Mouse (Mus musculus): ENCODE data around the gene U2surp. TPM values are rescaled to one million over a fixed set of nuclear protein-coding genes. Genes with fewer than 3 reads are reported as not detected.
A peak's percentile ranks its signal among the peaks of the same experiment; 100 is the strongest.
"Not testable (repeated sequence)": the region's sequence is repeated elsewhere in the genome, so short reads cannot be mapped to it uniquely, and the experiment has no call there.

The U2surp gene
- total RNA-seq, 2 experiments from 2014 or later = 67.0 to 68.8 TPM

DNA sequence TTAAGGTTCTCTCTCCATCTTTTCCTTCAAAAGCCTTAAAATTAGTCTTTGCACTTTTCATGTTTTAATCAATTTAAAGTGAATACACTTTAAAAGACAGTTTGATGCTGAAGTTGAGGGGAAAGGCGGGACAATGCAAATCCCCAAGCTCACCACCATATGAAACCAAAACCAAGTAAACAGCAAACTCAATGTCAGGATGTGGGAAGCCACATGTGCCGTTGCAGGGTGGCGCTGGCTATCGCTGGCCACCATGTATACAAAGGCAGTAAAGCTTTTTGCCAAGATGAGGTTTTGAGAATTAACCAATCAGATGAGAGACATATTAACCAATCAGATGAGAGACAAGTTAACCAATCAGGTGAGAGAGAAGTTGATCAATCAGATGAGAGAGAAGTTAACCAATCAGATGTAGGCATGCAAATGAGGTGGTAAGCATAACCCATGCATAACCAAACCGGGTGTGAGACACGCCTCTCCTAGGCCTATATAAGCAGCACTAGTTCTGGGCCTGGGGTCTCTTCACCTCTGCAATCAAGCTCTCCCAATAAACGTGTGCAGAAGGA, 42.7 kb downstream of the U2surp start:
- not testable (repeated sequence) for DNase-seq

DNA sequence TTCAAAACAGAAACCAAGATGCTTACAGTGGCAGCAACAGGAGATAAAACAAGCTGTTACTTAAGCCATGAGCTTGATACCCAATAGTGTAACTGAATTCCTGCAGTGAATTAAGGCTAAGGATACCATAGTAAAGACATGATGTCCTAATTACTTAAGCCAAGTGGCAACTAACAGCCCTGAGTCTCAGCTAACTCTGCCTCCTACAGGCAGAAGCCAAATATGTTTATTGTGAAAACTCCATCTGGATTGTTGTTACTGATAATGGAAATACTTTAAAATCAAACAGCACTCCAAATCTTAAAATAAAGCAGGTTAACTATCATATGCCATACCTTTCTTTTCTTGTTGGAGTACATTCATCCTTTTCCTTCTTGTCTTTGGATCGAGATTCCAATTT, 47.8 kb downstream of the U2surp start:
- no peak for DNase-seq

DNA sequence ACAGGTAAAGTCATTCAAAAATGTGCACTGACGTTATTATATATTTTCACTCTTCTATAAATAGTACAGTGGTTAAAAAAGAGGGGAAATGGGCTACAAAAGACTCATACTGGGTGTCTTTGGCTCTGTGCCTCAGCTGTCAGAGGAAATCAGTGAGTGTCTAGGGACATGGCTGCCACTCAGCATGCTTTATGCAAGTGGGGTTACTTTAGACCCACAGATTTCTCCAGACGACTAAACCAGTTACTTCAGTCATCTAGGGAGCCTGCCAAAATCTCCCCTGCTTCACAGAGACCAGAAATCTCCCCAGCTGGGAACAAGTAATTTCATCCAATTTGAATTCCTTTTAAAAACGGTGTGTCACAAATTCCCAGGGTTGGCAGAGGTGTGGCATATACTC, 59.9 kb downstream of the U2surp start:
- no peak for DNase-seq

DNA sequence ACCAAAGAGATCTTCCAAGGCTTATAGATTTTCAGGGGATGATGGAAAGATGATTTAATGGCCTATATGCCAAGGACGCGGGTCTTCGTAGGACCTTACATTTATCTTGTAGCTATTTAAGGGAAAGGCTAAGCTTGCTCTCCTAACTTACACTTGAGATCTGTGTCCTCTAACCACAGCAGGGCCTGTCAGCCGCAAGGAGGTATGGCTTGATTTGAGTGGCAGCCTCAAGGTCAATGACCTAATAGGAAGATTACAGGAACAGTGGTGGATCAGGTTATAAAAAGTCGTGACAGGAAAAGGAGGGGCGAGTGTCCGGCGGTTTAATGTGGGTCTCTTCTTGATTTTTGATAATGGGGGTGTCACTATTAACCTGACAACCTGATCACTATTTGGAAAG, 61.2 kb downstream of the U2surp start:
- DNase-seq = no peak

DNA sequence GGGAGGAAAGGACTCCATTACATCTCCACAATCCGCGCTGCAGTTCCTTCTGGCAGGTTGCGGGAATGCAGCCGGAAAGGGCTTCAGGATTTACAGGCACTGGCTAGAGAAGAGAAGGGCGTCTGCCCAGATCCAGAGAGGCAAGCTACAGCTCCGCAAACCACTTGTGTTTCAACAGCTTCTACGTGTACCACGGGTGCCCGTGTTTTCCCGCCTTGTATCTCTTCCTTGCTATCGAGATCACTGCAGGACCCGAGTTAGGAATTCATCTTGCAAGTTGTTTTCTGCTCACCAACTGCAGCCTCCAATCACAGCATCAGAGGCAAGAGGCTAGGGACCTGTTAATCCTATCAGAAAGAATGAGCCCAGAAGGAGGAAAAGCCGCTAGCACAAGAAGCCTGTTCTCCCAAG, 69.5 kb downstream of the U2surp start:
- DNase-seq = peak in 1 of 2 experiments; percentile 23

DNA sequence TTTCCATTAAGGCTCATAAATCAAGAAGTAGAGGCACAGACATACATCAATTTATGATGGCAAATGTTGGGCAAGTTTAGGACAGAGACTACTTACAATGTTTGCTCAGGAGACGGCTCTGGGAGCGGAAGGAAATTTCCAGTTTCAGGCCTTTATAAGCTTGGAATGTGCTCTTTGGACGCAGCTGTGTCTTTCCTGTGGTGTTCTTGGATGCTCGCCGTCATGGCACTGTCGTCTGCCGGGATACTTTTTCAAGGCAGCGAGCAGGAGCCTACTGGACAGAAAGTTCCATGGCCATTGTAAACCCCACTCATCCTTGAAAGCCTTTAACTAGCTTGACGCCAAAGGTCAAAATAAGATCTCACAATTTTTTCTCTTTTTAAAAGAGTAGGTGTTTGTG, 73.9 kb downstream of the U2surp start:
- DNase-seq = no peak

DNA sequence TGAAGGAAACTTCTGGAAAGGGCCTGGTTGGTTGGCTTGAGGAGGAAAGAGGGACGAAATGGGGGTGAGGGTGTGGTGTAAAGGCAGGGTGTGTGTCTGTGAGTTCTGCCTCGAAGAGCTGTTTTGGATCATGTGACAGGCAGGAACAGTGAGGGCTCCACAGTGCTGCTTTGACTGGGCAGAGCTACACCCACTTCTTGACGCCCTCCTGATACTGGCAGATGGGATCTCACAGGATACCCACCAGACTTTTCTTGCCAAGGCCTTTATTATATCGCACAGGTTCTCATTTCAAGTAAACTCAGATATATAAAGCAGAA, 75.5 kb downstream of the U2surp start:
- DNase-seq = no peak

DNA sequence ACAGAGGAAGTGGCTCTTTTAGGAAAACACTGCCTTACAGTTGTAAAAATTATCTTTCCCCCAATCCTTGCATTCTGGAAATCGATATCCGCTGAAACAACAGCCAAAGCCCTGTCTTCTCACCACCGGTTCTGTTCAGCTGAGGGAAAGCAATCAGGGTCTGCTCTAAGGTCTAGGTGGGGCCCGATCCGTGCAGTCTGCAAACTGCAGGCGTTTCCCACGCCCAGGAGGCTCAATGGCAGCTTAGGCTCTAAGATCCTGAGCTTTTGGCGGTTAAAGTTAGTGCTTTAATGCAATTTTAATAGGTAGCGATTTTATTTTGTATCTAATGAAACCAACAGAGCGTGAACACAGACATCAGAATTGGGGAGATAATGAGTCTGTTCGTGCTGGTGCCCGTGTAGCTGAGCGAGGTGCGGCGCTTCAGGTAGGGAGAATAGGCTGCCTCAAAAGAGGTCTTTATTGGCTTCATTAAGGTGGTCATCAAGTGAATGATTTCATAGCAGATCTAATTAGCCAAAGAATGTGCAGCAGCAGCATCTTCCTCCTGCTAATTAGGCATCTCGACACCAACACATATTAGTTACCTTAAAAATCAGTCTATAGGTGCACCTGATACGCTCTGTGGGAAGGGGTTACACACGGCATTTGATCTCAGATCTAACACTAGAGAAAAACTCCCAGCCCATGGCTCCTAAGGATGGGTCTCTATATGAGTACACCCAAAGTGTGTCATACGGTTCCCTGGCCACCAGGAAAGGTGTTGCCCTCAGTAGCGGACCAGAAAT, 76.1 kb downstream of the U2surp start:
- DNase-seq = no peak

DNA sequence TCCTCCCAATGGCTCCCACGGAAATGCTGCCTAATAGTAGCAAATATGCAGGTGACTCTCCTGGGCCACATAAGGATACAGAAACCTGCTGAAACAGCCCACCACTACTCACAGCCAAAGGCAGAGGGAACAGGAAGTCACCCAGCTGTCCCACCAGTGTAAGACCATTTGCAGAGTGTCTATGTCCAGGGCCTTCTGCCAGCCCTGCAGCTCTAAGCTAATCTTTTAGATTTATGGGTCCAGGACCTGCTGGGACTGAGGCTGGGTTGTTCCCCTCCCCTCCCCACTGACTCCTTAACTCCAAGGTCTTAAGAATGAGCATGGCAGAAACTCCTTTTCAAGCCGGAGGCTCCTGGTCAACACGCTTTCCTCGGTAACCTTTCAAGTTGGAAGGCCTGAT, 83.5 kb downstream of the U2surp start:
- no peak for DNase-seq

DNA sequence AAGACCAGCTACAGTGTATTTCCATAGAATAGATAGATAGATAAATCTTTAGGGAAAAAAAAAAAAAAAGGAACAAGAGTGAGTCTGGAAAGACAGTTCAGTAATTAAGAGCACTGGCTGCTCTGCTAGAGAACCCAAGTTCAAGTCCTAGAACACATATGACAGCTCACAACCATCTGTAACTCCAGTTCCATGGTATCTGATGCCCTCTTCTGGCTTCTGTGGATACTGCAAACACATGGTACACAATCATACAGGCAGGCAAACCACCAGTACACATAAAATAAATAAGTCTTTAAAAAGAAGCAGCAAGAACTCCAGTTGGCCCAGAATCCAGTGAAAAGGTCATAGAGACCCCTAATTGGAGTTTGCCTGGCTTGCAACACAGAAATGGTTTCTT, 97.9 kb downstream of the U2surp start:
- no peak for DNase-seq

DNA sequence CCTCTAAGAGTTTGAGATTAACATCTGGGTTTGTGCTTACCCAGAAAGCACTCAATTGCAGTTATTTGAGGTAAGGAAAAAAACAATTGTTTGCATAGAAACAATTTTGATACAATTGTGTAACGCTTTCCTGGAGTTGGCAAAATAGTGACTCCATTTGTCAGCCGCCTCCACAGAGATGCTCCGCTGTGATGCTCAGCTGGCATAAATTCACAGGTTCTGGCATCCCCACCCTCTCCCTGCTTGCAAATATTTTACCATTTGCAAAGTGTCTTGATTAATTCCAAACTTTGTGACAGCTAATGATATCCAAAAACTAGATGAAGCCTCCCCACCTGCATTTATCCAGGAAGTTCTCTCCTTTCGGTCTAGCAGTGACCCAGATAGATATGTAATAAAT, 99.7 kb downstream of the U2surp start:
- peak; percentile 35 to 51 for DNase-seq

DNA sequence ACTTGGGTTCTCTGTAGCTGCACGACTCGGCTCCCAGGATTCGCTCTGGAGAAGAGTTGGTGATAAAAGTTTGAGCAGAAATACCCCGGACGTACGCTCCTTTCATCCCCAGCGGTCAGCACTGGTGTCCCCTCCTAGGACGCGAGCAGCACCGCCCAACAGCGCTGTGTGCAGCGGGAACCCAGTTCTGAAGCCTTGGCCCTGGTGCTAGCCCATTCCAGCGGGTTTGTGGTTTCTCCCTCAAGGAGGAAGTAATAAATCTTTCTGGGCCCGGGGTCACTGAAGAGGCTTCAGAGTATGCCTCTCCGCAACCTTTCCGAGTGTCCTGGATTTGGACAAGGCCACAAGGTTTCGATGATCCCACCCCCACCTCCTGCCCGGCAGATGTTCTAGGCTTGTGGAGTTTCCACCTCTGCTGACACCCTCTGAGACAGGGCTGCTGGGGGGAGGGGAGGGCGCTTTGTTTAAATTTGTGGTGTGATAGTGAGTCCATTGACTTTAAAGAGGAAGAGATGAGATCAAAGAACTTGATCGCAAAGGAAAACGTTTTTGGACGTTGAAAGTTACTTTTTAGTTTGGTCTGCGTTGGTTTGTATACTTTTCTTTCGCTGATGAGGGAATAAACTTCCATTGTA, 104.1 kb downstream of the U2surp start:
- DNase-seq = no peak

Other genes starting within 250 kb of the U2surp start
- gene Chst2, start 105.3 kb downstream of the U2surp start, total RNA-seq (2021) = 100 to 1,000 TPM; 105 to 116 TPM
- 10 to 100 TPM; 50.6 to 51.6 TPM for gene Paqr9, start 47.7 kb upstream of the U2surp start, total RNA-seq (2021)
- gene Pcolce2, start 125.6 kb upstream of the U2surp start, total RNA-seq (2021) = 1 to 10 TPM; 2.1 to 3.2 TPM
- 10 to 100 TPM; 43.7 to 52.3 TPM for gene Trpc1, start 238.4 kb upstream of the U2surp start, total RNA-seq (2021)